Mouse (Mus musculus) lung, postnatal 0 days (tissue): ENCODE results near the gene Hs1bp3.

Experiments used
- CTCF ChIP-seq: IDR thresholded peaks from 2 replicates; pipeline ENCODE4 v1.5.1; 2016; ENCODE audit warnings: antibody characterized with exemption, mild to moderate bottlenecking
- EP300 ChIP-seq: IDR thresholded peaks from 2 replicates; pipeline ENCODE4 v1.6.1; 2016; ENCODE audit warnings: antibody characterized with exemption, mild to moderate bottlenecking, control low read depth

GRCm38 (mm10) chr12:8338491-8338890 lies 25.3 kb downstream of the Hs1bp3 start:
- TF ChIP-seq EP300 (peak; percentile 43; the same call in 1 of the 2 replicates), CTCF (no peak)
